Mouse (Mus musculus): ENCODE results near the gene Fdps. TPM values are rescaled to one million over a fixed set of nuclear protein-coding genes. Genes with fewer than 3 reads are reported as not detected.

The Fdps gene
- polyA plus RNA-seq, 1 experiment = 81.3 TPM

DNA sequence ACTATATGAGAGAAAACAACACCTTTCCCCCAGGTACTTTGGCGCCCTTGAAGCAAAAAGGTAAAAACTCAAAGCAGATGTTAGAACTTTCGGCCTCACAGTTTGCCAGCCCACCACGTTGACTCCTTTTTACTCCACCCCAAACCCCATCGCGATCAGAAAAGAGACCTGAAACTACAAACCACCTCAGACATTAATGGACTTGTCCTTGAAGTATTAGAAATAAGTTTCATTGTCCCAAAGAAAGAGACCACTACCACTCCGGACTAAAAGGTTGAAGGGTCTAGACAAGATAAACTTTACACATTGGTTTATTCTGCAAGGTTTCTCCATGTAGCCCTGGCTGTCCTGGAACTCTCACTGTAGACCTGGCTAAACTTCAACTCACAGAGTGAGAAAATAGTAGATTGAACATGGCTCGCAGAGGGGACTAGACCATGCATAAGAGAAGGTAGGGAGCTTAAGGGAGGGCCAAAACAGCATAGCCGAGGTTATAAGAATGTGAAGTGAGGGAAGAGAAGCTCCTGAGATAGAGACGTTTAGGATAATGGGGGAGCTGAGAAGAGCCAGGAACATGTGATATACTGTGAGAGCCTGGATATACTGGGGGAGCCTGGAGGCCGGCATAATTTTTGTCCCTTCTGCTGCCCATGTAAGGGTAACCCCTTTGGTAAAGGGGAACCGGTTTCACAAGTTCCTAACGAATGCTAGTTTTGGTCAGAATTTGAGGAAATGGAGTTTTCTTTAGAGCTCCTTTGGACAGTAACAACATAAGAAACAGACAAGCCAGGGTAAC is 934 bp upstream of the Fdps start:
- 53% methylated on average over 12 of the region's 12 CpGs for WGBS
- Histone ChIP-seq H3K36me3 (ENCODE audit: control insufficient read depth, insufficient read depth, low read length) (peaks cover 16% of the 10 kb centered on the region), H3K27ac (ENCODE audit: insufficient read depth, low read depth, low read length) (peak overlapping the region; percentile 51), H3K4me3 (ENCODE audit: low read depth, low read length) (no peak overlapping the region), H3K27me3 (ENCODE audit: control insufficient read depth, insufficient read depth, low read length) (no peaks in the 10 kb centered on the region), H3K4me1 (ENCODE audit: control insufficient read depth, insufficient read depth, insufficient read length, low read length) (peaks cover 3% of the 10 kb centered on the region; the same call in 1 of the 2 replicates)
- TF ChIP-seq CTCF (IDR thresholded peaks at IDR 0.05; ENCODE audit: extremely low read depth, insufficient read length, insufficient replicate concordance, low read depth, low read length) = no peak
- no peak for TF ChIP-seq POLR2A (IDR thresholded peaks at IDR 0.05; ENCODE audit: low read depth, low read length)

DNA sequence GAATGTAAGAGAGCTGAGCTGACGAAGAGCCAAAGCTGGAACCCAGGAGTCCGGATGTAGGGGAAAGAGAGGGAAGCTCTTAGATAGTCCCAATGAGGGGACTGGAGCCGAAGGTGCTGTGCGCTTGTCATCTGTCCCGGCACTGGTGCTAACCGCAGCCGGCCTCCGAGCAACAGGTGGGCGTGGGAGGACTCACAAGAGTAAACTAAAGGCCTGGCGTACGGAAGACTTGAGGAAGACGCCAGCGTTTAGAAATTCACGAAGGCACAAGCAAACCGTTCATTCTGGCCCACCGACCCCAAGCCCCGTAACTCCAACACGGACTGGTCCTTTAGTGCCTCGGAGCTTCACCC is 324 bp downstream of the Fdps start:
- Histone ChIP-seq H3K27me3 (ENCODE audit: control insufficient read depth, insufficient read depth, low read length) (no peaks in the 10 kb centered on the region), H3K4me1 (ENCODE audit: control insufficient read depth, insufficient read depth, insufficient read length, low read length) (peaks cover 3% of the 10 kb centered on the region; the same call in 1 of the 2 replicates), H3K27ac (ENCODE audit: insufficient read depth, low read depth, low read length) (peak overlapping the region; percentile 29), H3K4me3 (ENCODE audit: low read depth, low read length) (peak overlapping the region; percentile 69), H3K36me3 (ENCODE audit: control insufficient read depth, insufficient read depth, low read length) (peaks cover 23% of the 10 kb centered on the region)
- TF ChIP-seq POLR2A (IDR thresholded peaks at IDR 0.05; ENCODE audit: low read depth, low read length) = no peak
- TF ChIP-seq CTCF (IDR thresholded peaks at IDR 0.05; ENCODE audit: extremely low read depth, insufficient read length, insufficient replicate concordance, low read depth, low read length) = no peak
- WGBS = under 1% methylated on average over 19 of the region's 19 CpGs

DNA sequence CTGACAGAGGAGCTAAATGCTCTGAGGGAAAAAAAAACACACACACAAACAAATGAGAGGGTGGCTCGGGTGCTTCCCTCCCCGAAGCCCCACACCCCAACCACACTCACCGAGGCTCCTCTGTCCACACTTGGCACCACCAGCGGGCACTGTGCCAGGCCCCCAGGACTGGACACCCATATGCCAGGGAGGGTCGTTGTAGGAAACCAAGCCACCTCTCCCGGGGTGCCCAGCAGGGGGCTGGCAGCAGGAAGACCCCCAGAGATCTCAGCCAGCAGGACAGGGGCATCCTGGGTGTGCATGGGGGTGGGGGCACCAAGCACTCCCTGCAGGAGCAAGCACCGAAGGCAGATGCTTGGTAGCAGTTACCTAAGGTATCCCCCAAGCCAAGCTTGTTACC is 948 bp downstream of the Fdps start, which contains the start of gene Gm43738:
Gene Gm43738 (minus strand): TSS at position 289 of the 400 bp plus-strand sequence.
- TF ChIP-seq CTCF (IDR thresholded peaks at IDR 0.05; ENCODE audit: extremely low read depth, insufficient read length, insufficient replicate concordance, low read depth, low read length) (no peak), POLR2A (IDR thresholded peaks at IDR 0.05; ENCODE audit: low read depth, low read length) (no peak)
- 15% methylated on average over 7 of the region's 7 CpGs for WGBS
- Histone ChIP-seq H3K27ac (ENCODE audit: insufficient read depth, low read depth, low read length) (peak within 1 kb of the TSS; percentile 29), H3K27me3 (ENCODE audit: control insufficient read depth, insufficient read depth, low read length) (no peaks in the 10 kb centered on the region), H3K4me3 (ENCODE audit: low read depth, low read length) (peak within 1 kb of the TSS; percentile 69), H3K4me1 (ENCODE audit: control insufficient read depth, insufficient read depth, insufficient read length, low read length) (peaks cover 3% of the 10 kb centered on the region; the same call in 1 of the 2 replicates), H3K36me3 (ENCODE audit: control insufficient read depth, insufficient read depth, low read length) (peaks cover 26% of the 10 kb centered on the region)

DNA sequence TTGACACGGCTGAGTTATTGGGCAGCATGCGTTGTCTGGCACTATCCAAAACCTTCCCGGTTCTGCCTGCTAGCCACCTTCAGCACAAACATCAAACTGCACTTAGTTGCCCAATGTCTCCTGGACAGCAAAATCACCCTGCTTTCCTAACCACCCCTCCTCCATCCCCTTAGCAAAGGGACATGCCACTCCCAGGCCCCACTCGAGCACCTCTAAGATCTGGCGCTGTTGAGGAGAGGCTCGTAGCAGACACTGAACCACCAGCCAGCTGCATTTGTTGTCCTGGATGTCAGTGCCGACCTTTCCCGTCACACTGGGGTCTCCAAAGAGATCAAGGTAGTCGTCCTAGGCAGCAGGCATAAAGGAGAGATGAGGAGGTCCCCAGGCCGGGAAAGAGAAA is 7.7 kb downstream of the Fdps start:
- peaks cover 12% of the 10 kb centered on the region for H3K27me3 ChIP-seq (ENCODE audit: control insufficient read depth, insufficient read depth, low read length)
- TF ChIP-seq POLR2A (IDR thresholded peaks at IDR 0.05; ENCODE audit: low read depth, low read length) = no peak
- no peak for TF ChIP-seq CTCF (IDR thresholded peaks at IDR 0.05; ENCODE audit: extremely low read depth, insufficient read length, insufficient replicate concordance, low read depth, low read length)
- H3K4me3 ChIP-seq (ENCODE audit: low read depth, low read length) = no peak overlapping the region
- no peak overlapping the region for H3K27ac ChIP-seq (ENCODE audit: insufficient read depth, low read depth, low read length)
- peaks cover 24% of the 10 kb centered on the region for H3K36me3 ChIP-seq (ENCODE audit: control insufficient read depth, insufficient read depth, low read length)
- 87% methylated on average over 10 of the region's 10 CpGs for WGBS
- peaks cover 4% of the 10 kb centered on the region for H3K4me1 ChIP-seq (ENCODE audit: control insufficient read depth, insufficient read depth, insufficient read length, low read length)

DNA sequence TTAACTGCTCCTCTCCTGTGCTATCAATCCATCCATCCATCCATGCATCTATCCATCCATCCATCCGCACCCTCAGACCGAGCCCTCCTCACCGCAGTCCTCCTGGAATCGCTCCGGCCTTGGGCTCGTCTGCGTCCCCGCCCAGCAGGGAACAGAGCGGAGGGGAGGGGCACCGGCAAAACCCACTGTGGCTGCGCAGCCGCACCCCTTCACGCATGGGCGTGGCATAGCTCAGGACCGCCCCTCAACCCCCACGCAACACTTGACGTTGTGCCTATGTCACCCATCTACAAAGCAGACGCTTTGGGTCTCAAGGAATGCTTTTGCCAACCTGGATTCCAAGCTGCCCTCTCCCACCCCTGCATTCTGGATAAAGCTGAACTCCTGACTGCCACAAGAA is 8.6 kb downstream of the Fdps start, which contains the start of gene Rusc1:
Gene Rusc1 (minus strand): TSS at position 137 of the 400 bp plus-strand sequence.
- H3K36me3 ChIP-seq (ENCODE audit: control insufficient read depth, insufficient read depth, low read length) = peaks cover 19% of the 10 kb centered on the region
- peaks cover 12% of the 10 kb centered on the region for H3K27me3 ChIP-seq (ENCODE audit: control insufficient read depth, insufficient read depth, low read length)
- no peak within 1 kb of the TSS for H3K27ac ChIP-seq (ENCODE audit: insufficient read depth, low read depth, low read length)
- WGBS = 6% methylated on average over 18 of the region's 18 CpGs
- TF ChIP-seq CTCF (IDR thresholded peaks at IDR 0.05; ENCODE audit: extremely low read depth, insufficient read length, insufficient replicate concordance, low read depth, low read length) (no peak), POLR2A (IDR thresholded peaks at IDR 0.05; ENCODE audit: low read depth, low read length) (no peak)
- H3K4me3 ChIP-seq (ENCODE audit: low read depth, low read length) = peak within 1 kb of the TSS; percentile 15; the same call in 1 of the 2 replicates
- peaks cover 11% of the 10 kb centered on the region for H3K4me1 ChIP-seq (ENCODE audit: control insufficient read depth, insufficient read depth, insufficient read length, low read length)

DNA sequence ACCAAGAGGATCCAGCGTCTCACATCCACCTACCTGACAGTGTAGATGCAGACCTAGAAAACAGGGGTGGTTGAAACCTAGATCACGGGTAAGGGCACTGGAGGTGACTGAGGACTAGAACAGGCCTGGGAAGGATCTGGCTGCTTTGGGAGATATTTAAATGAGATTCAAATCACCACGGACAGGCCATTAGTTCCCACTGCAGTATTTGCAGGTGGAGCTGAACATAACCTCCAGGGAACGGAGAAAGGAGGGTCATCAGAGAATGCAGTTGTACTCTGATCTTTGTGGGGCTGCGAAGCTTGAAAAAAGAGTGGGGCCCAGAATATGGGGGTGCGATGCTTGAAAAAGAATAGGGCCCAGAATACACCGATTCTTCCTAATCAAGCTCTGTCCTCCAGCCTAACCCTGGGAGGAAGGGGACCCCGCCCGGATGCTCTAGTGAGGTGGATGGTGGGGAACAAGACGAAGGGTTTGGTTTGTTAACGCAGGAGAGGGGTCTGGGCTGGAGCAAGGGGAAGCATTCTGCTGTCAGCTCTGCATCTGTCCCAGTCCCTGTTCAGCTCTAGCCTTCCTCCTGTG is 9.2 kb downstream of the Fdps start:
- 55% methylated on average over 11 of the region's 11 CpGs for WGBS

More for the DNA sequence above, 9.2 kb downstream of the Fdps start:
- Histone ChIP-seq H3K4me3 (ENCODE audit: low read depth, low read length) (peak overlapping the region; percentile 15; the same call in 1 of the 2 replicates), H3K27me3 (ENCODE audit: control insufficient read depth, insufficient read depth, low read length) (peaks cover 12% of the 10 kb centered on the region), H3K36me3 (ENCODE audit: control insufficient read depth, insufficient read depth, low read length) (peaks cover 16% of the 10 kb centered on the region), H3K4me1 (ENCODE audit: control insufficient read depth, insufficient read depth, insufficient read length, low read length) (peaks cover 17% of the 10 kb centered on the region), H3K27ac (ENCODE audit: insufficient read depth, low read depth, low read length) (no peak overlapping the region)
- TF ChIP-seq CTCF (IDR thresholded peaks at IDR 0.05; ENCODE audit: extremely low read depth, insufficient read length, insufficient replicate concordance, low read depth, low read length) (no peak), POLR2A (IDR thresholded peaks at IDR 0.05; ENCODE audit: low read depth, low read length) (no peak)

Data from small intestine, adult 2 months (tissue).